Mouse (Mus musculus) embryonic fibroblast, embryonic 13.5 days (primary cell): ENCODE data around the gene Ntn5.

Experiments used
- CTCF ChIP-seq: IDR thresholded peaks from 2 replicates; pipeline ENCODE4 v1.5.1; 2011; ENCODE audit warnings: mild to moderate bottlenecking, control low read depth, low read length, moderate library complexity, borderline replicate concordance; ENCODE audit not compliant: insufficient read depth
- POLR2A ChIP-seq: IDR thresholded peaks from 2 replicates; pipeline ENCODE4 v1.6.1; 2011; ENCODE audit warnings: low read depth, mild to moderate bottlenecking, control low read depth, low read length, moderate library complexity

GRCm38 (mm10) chr7:45712022-45712757 lies 28.4 kb downstream of the Ntn5 start:
- TF ChIP-seq POLR2A (no peak), CTCF (no peak)
